Mouse (Mus musculus): ENCODE measurements around the gene Ifit1bl1. TPM values are rescaled to one million over a fixed set of nuclear protein-coding genes. Genes with fewer than 3 reads are reported as not detected.

The Ifit1bl1 gene
- polyA plus RNA-seq, 1 experiment from 2014 or later = 2.4 TPM

DNA sequence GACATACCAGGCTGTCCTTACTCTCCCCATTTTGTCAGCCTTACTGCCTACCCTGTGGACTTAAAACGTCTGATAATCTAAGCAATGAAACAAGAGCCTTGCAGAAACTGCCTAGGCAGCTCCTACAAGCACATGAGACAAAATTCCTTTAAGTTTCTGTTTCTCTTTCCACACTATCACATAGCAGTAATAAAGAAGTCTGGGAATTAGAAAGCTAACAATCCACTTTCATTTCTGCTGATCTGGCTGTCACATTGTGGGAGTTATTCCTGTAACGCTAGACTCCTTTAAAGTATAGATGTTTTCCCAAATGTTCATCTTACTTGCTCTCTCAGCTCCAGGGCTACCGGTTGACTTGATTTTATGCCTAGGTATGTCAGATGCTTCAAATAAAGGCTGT, 48.2 kb downstream of the Ifit1bl1 start:
- peak overlapping the region; percentile 28; the same call in 1 of the 2 replicates for H3K27ac ChIP-seq (ENCODE audit: low read length)
- H3K4me2 ChIP-seq (ENCODE audit: low read length) = peak overlapping the region; percentile 23
- 0 out of 2 replicates have a peak overlapping the region, but pooled peaks have one; percentile 30 for H3K9ac ChIP-seq (ENCODE audit: low read depth, low read length)

DNA sequence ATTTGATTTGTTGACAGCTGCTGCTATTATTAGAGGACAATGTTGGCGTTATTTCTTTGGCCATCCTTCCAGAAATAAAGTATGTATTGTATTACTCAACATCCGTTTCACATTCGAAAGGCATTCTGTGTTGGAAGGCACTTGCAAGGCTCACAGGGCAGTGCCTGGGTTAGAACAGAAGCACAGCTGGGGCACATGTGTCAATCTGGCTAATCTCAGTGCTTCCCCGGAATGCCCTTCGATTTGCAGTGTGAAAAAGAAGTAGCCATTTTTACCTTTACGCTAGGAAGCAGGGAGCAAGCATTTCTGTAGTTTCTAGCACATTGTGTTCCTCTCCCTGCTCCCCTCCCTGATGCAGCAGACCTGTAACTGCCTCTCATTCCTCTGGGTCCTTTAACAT, 48.7 kb downstream of the Ifit1bl1 start:
- whole genome bisulfite sequencing = 41% methylated on average over 6 of the region's 6 CpGs
- H3K36me3 ChIP-seq (ENCODE audit: control insufficient read depth, insufficient read depth, low read length) = no peaks in the 10 kb centered on the region
- H3K9ac ChIP-seq (ENCODE audit: low read depth, low read length) = 0 out of 2 replicates have a peak overlapping the region, but pooled peaks have one; percentile 30
- ATAC-seq = no peak
- peak overlapping the region; percentile 23 for H3K4me2 ChIP-seq (ENCODE audit: low read length)
- no peaks in the 10 kb centered on the region for H3K27me3 ChIP-seq (ENCODE audit: control insufficient read depth, insufficient read depth, low read depth, low read length)
- peaks cover 11% of the 10 kb centered on the region for H3K4me1 ChIP-seq (ENCODE audit: control insufficient read depth, insufficient read depth, low read length)
- no peak overlapping the region for H3K4me3 ChIP-seq (ENCODE audit: low read depth, low read length)
- H3K27ac ChIP-seq (ENCODE audit: low read length) = peak overlapping the region; percentile 28; the same call in 1 of the 2 replicates
- H3K9me3 ChIP-seq (replicated peaks; ENCODE audit: control insufficient read depth, low read length, poor library complexity, severe bottlenecking) = no peaks in the 10 kb centered on the region

More for the DNA sequence above, 48.2 kb downstream of the Ifit1bl1 start:
- H3K9me3 ChIP-seq (replicated peaks; ENCODE audit: control insufficient read depth, low read length, poor library complexity, severe bottlenecking) = no peaks in the 10 kb centered on the region
- H3K4me3 ChIP-seq (ENCODE audit: low read depth, low read length) = no peak overlapping the region
- peaks cover 11% of the 10 kb centered on the region for H3K4me1 ChIP-seq (ENCODE audit: control insufficient read depth, insufficient read depth, low read length)
- ATAC-seq = no peak
- no peaks in the 10 kb centered on the region for H3K27me3 ChIP-seq (ENCODE audit: control insufficient read depth, insufficient read depth, low read depth, low read length)
- H3K36me3 ChIP-seq (ENCODE audit: control insufficient read depth, insufficient read depth, low read length) = no peaks in the 10 kb centered on the region
- 74% methylated on average over 3 of the region's 3 CpGs for WGBS

DNA sequence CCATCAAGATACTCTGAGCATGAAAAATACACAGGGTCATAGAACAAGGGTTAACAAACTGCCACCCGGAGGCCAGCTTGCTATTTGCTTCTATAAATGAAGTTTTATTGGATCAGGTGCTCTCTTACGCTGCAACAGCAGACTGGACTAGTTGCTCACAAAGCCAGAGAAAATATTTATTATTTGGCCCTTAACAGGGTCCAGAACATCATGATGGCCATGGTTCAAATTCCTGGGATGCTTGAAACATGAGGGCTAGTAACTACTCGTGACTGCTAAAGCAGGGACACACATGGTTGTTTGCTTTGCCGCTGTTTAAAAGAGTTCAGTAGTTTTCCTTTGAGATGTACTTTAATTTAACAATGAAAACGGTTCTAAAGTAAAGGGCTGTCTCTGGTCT, 49.8 kb downstream of the Ifit1bl1 start:
- 75% methylated on average over 5 of the region's 5 CpGs for WGBS
- Histone ChIP-seq H3K4me1 (ENCODE audit: control insufficient read depth, insufficient read depth, low read length) (peaks cover 11% of the 10 kb centered on the region), H3K27me3 (ENCODE audit: control insufficient read depth, insufficient read depth, low read depth, low read length) (no peaks in the 10 kb centered on the region), H3K27ac (ENCODE audit: low read length) (no peak overlapping the region), H3K36me3 (ENCODE audit: control insufficient read depth, insufficient read depth, low read length) (no peaks in the 10 kb centered on the region), H3K9me3 (replicated peaks; ENCODE audit: control insufficient read depth, low read length, poor library complexity, severe bottlenecking) (no peaks in the 10 kb centered on the region), H3K9ac (ENCODE audit: low read depth, low read length) (no peak overlapping the region), H3K4me2 (ENCODE audit: low read length) (no peak overlapping the region; the same call in 1 of the 2 replicates), H3K4me3 (ENCODE audit: low read depth, low read length) (no peak overlapping the region)
- ATAC-seq = no peak

DNA sequence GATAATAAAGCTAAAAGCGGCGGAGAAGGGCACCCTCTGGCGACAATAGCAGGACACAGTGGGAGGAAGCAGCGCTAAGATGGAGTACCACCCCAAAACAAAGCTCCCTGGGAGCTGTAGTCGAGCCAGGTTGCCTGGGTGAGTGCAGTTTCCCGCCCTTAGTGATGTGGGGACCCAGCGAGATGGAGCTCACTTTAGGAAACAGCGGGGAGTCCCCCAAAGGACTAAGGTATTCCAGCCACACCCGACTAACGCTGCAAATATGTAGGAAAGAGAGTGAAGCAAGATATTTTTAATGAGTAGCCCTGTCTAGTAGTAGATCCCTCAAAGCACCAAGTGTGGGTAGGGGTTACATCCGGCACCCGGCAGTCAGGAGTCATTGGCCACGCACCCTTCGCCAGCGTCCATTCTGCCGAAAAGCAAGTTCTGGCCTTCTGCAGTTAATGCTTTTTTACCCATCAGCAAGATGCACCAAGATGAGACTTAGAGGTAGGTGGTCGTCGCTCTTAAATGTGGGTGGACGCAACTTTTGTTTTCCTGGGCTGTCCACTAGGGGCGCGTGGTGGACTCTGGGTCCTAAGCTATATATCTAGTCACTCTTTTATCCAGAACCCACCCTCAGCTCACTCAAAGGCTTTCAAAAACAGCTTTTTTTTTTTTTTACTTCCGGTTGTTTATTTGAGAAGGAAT, 51.1 kb downstream of the Ifit1bl1 start, which contains the start of gene Ifit2:
Gene Ifit2 (plus strand): TSS at position 161 of the 690 bp plus-strand sequence.
- H3K27me3 ChIP-seq (ENCODE audit: control insufficient read depth, insufficient read depth, low read depth, low read length) = no peaks in the 10 kb centered on the region
- no peaks in the 10 kb centered on the region for H3K36me3 ChIP-seq (ENCODE audit: control insufficient read depth, insufficient read depth, low read length)
- H3K27ac ChIP-seq (ENCODE audit: low read length) = peak within 1 kb of the TSS; percentile 60
- peaks cover 11% of the 10 kb centered on the region for H3K4me1 ChIP-seq (ENCODE audit: control insufficient read depth, insufficient read depth, low read length)
- peak within 1 kb of the TSS; percentile 48 for H3K4me3 ChIP-seq (ENCODE audit: low read depth, low read length)
- no peaks in the 10 kb centered on the region for H3K9me3 ChIP-seq (replicated peaks; ENCODE audit: control insufficient read depth, low read length, poor library complexity, severe bottlenecking)
- H3K9ac ChIP-seq (ENCODE audit: low read depth, low read length) = peak within 1 kb of the TSS; percentile 57
- peak within 1 kb of the TSS; percentile 55 for H3K4me2 ChIP-seq (ENCODE audit: low read length)
- peak; percentile 97 for ATAC-seq
- under 1% methylated on average over 22 of the region's 22 CpGs for WGBS

DNA sequence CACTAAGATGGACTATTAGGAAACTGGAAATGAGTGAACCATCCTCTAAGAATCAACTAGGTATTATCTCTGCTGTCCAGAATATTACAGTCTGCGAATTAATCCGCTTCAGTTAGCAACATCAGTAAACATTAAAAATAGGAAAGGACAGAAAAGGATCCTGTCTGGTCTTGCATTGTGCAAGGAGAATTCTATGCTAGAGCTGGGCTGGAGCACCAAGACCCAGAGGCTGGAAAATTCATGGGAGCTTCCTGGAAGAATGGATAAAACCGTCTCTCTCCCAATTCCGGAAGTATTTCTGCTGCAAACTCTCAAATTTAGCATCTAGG, 51.6 kb downstream of the Ifit1bl1 start:
- H3K27me3 ChIP-seq (ENCODE audit: control insufficient read depth, insufficient read depth, low read depth, low read length) = no peaks in the 10 kb centered on the region
- peak overlapping the region; percentile 60 for H3K27ac ChIP-seq (ENCODE audit: low read length)
- peak overlapping the region; percentile 48 for H3K4me3 ChIP-seq (ENCODE audit: low read depth, low read length)
- peaks cover 11% of the 10 kb centered on the region for H3K4me1 ChIP-seq (ENCODE audit: control insufficient read depth, insufficient read depth, low read length)
- WGBS = 26% methylated on average over 4 of the region's 4 CpGs
- no peak for ATAC-seq
- H3K4me2 ChIP-seq (ENCODE audit: low read length) = peak overlapping the region; percentile 55
- no peaks in the 10 kb centered on the region for H3K9me3 ChIP-seq (replicated peaks; ENCODE audit: control insufficient read depth, low read length, poor library complexity, severe bottlenecking)
- H3K9ac ChIP-seq (ENCODE audit: low read depth, low read length) = peak overlapping the region; percentile 57
- H3K36me3 ChIP-seq (ENCODE audit: control insufficient read depth, insufficient read depth, low read length) = no peaks in the 10 kb centered on the region

DNA sequence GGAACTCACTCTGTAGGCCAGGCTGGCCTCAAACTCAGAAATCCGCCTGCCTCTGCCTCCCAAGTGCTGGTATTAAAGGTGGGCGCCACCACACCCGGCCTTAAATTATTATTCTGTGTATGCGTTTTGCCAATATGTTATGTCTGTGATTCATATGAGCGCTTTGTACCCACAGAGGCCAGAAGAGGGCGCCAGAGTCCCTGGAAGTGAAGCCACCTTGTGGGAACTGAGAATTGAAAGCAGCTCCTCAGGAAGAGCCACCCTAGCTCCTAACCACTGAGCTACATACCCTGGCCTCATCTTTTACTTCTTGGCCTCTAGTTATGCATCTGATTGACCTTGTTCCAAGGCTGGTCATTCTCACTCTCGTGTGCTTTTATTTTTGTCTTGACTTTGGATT, 53.8 kb downstream of the Ifit1bl1 start:
- WGBS = 29% methylated on average over 7 of the region's 7 CpGs
- Histone ChIP-seq H3K4me2 (ENCODE audit: low read length) (no peak overlapping the region), H3K9ac (ENCODE audit: low read depth, low read length) (no peak overlapping the region), H3K4me3 (ENCODE audit: low read depth, low read length) (no peak overlapping the region), H3K27me3 (ENCODE audit: control insufficient read depth, insufficient read depth, low read depth, low read length) (no peaks in the 10 kb centered on the region), H3K9me3 (replicated peaks; ENCODE audit: control insufficient read depth, low read length, poor library complexity, severe bottlenecking) (no peaks in the 10 kb centered on the region), H3K36me3 (ENCODE audit: control insufficient read depth, insufficient read depth, low read length) (no peaks in the 10 kb centered on the region), H3K27ac (ENCODE audit: low read length) (no peak overlapping the region), H3K4me1 (ENCODE audit: control insufficient read depth, insufficient read depth, low read length) (peaks cover 11% of the 10 kb centered on the region)
- no peak for ATAC-seq

DNA sequence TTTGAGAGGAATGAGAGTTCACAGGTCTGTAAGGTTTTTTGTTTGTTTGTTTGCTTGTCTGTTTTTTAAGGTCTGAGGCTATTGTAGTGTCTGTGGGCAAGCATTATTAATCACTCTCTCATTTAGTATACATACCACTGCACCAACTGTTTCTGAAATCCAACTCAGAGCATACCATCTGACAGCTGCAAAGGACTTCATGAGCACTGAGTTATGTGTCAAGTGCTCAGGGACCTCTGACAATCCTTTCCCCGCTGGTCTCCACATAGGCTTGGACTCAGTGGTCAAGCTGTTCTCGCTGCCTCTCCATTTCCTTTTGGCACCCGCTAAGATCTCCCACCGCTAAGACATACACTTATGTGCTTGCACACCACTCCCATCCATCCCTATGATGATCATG, 55.5 kb downstream of the Ifit1bl1 start:
- H3K4me3 ChIP-seq (ENCODE audit: low read depth, low read length) = no peak overlapping the region
- H3K9me3 ChIP-seq (replicated peaks; ENCODE audit: control insufficient read depth, low read length, poor library complexity, severe bottlenecking) = no peaks in the 10 kb centered on the region
- H3K27me3 ChIP-seq (ENCODE audit: control insufficient read depth, insufficient read depth, low read depth, low read length) = no peaks in the 10 kb centered on the region
- 90% methylated on average over 4 of the region's 4 CpGs for WGBS
- H3K4me1 ChIP-seq (ENCODE audit: control insufficient read depth, insufficient read depth, low read length) = peaks cover 4% of the 10 kb centered on the region; the same call in 1 of the 2 replicates
- ATAC-seq = no peak
- no peak overlapping the region for H3K4me2 ChIP-seq (ENCODE audit: low read length)
- H3K36me3 ChIP-seq (ENCODE audit: control insufficient read depth, insufficient read depth, low read length) = no peaks in the 10 kb centered on the region
- H3K9ac ChIP-seq (ENCODE audit: low read depth, low read length) = no peak overlapping the region
- no peak overlapping the region for H3K27ac ChIP-seq (ENCODE audit: low read length)

Other genes starting within 250 kb of the Ifit1bl1 start
- gene Ch25h, start 126.8 kb downstream of the Ifit1bl1 start, polyA plus RNA-seq (2015; fragmentation: Nextera tagmentation; extraction: Ambion mirVana) = 0.72 and 0.78 TPM in 2 replicates
- 24.9 and 27.2 TPM in 2 replicates for gene Lipa, start 74.5 kb downstream of the Ifit1bl1 start, polyA plus RNA-seq (2015; fragmentation: Nextera tagmentation; extraction: Ambion mirVana)
- gene Ifit2, start 51.3 kb downstream of the Ifit1bl1 start, polyA plus RNA-seq (2015; fragmentation: Nextera tagmentation; extraction: Ambion mirVana) = 8.3 and 9.9 TPM in 2 replicates
- 1.0 and 1.8 TPM in 2 replicates for gene Ifit3, start 18.4 kb downstream of the Ifit1bl1 start, polyA plus RNA-seq (2015; fragmentation: Nextera tagmentation; extraction: Ambion mirVana)
- 0.14 and 0.20 TPM in 2 replicates for gene Ifit3b, start 6.0 kb upstream of the Ifit1bl1 start, polyA plus RNA-seq (2015; fragmentation: Nextera tagmentation; extraction: Ambion mirVana)
- gene Ifit1bl2, start 38.8 kb upstream of the Ifit1bl1 start, polyA plus RNA-seq (2015; fragmentation: Nextera tagmentation; extraction: Ambion mirVana) = 0.46 and 0.51 TPM in 2 replicates
- gene Ifit1, start 38.9 kb upstream of the Ifit1bl1 start, polyA plus RNA-seq (2015; fragmentation: Nextera tagmentation; extraction: Ambion mirVana) = 0.29 and 0.35 TPM in 2 replicates
- gene Slc16a12, start 145.3 kb upstream of the Ifit1bl1 start, polyA plus RNA-seq (2015; fragmentation: Nextera tagmentation; extraction: Ambion mirVana) = 2.8 and 3.0 TPM in 2 replicates